Mouse (Mus musculus): ENCODE results near the gene Zzef1.
"Not testable (repeated sequence)": the region's sequence is repeated elsewhere in the genome, so short reads cannot be mapped to it uniquely, and the experiment has no call there.

The Zzef1 gene

GRCm38 (mm10) chr11:72795455-72796295 is at the start of gene Zzef1, which contains the start of gene Cyb5d2:
Zzef1 (plus strand) TSS chr11:72796226.
Cyb5d2 (minus strand) TSS chr11:72796142.
- DNase-seq (ENCODE audit: low read depth): peak; percentile 97

- peak; percentile 92 for DNase-seq (ENCODE audit: low read depth)
These were observed 44.1 kb upstream of the Zzef1 start for GRCm38 (mm10) chr11:72751956-72752355.

- no peak for DNase-seq (ENCODE audit: low read depth)
These were observed 37.7 kb upstream of the Zzef1 start for GRCm38 (mm10) chr11:72758316-72758715.

- peak; percentile 70 for DNase-seq (ENCODE audit: low read depth)
These were observed 36.4 kb upstream of the Zzef1 start for GRCm38 (mm10) chr11:72759581-72759980.

- DNase-seq (ENCODE audit: low read depth): no peak
These were observed 35.2 kb upstream of the Zzef1 start for GRCm38 (mm10) chr11:72760781-72761180.

DNA sequence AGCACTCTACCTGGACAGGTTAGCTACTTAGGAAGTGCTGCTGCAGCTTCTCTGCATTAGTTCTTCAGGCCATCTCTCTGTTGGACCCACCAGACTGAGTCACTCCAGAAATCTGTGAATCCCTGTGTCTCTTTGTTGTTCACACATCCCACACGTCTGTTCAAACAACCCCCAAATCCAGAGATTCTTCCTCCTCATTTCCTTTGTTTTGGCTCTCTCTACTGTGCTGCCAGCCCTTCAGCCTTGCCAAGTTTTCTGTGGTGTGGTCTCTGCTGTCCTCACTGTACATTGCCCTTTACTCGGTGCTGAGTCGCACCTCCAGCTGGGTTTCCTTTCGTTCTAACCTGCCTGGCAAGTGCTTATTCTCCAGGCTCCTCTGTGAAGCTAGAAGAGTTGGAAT is 31.8 kb upstream of the Zzef1 start:
- no peak for DNase-seq (ENCODE audit: low read depth)

- no peak for DNase-seq (ENCODE audit: low read depth)
These were observed 28.3 kb upstream of the Zzef1 start for GRCm38 (mm10) chr11:72767716-72768115.

DNA sequence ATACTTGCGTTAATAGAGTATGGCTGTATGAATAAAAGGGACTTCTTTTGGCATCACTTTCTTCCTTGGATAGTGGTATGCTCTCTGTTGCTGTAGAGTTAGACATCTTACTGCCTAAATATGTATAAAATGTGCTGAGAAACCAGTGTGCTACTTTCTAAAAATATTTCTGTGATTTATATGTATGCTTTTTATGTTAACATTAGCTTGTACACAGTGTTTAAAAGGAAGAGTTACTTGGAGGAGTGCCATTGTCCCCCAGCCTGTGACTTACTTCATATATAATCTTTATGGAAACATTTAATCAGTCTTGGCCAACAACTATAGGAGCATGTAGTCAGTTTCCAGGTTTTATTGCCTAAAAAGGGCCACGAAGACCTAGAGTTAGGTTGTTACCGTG is 27.0 kb upstream of the Zzef1 start:
- DNase-seq (ENCODE audit: low read depth): no peak

DNA sequence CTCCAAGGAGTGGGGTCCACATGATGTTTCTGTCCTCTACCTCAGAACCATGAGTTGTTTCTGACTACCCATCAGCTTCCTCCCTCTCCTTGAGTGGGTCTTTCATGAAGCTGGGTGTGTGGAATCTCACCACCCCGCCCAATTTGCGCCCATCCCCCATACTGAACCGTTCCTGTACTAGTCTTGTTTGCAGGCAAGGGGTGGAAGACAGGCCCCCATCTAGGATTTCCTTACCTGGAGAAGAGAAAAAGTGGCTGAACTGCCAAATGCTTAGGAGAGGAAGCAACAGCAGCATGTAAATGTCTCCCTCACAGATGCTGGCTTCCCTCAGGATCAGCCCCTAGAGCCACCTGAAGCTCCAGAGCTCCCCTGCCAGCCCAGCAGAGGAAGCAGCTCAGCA is 25.7 kb upstream of the Zzef1 start:
- no peak for DNase-seq (ENCODE audit: low read depth)

DNA sequence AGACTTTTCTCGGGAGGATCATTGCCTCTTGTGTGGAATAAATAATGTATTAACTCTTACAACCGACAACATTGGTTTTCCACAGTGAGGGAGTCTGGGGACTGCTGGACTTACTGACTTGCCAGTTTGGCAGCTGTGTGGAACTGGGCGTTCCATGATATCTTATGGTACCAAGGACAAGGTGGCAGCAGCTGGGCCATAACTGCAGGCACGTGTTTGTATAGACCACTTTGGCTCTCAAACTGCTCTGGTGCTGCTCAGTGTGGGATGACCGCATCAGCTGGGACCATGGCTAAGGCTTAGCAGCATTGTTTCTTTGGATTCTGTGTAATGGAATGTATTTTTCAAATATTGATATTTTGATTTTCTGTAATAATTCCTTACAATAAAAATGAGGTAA is 25.2 kb upstream of the Zzef1 start:
- no peak for DNase-seq (ENCODE audit: low read depth)

- DNase-seq (ENCODE audit: low read depth): peak; percentile 40
These were observed 24.6 kb upstream of the Zzef1 start for GRCm38 (mm10) chr11:72771461-72771860.

- DNase-seq (ENCODE audit: low read depth): not testable (repeated sequence)
These were observed 23.4 kb upstream of the Zzef1 start for GRCm38 (mm10) chr11:72772611-72773010.

DNA sequence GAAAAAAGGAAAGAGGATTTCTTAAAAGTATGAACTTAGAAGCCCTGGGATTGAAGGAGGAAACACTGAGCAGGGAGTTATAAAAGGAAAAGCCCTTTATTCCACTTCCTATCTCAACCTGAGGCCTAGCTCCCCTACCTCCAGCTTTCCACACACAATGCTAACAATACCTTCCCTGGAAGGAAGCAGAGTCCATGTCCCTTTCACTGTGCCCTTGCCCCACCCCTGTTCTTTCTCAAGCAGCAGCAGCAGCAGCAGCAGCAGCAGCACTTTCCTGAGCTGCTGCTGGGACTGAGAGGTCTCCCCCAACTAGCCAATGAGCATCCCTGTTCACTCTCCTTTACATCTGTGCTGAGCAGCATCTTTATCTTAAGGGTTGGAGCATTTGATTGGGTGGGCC is 17.1 kb upstream of the Zzef1 start:
- DNase-seq (ENCODE audit: low read depth): no peak

- no peak for DNase-seq (ENCODE audit: low read depth)
These were observed 13.9 kb upstream of the Zzef1 start for GRCm38 (mm10) chr11:72782103-72782502.

DNA sequence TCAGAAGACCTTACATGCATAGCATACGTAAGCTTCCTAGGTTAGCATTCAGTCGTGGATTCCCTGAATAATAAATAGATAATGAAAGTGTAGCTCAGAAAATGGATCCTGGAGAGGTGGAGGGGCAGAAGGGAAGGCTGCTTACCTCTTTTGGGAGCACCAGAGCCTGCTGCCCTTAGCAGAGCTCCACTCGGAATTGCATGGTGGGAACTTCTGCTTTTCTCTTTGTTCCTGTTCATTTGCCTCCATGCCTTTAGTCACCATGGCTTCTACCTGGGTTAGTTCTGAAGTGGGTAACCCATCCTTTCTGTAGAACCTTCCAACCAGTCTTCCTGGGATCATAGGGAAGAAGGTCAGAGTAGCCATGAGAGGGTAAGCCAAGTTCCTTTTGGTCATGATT is 13.5 kb upstream of the Zzef1 start:
- no peak for DNase-seq (ENCODE audit: low read depth)

- DNase-seq (ENCODE audit: low read depth): peak; percentile 86
These were observed 4.0 kb upstream of the Zzef1 start for GRCm38 (mm10) chr11:72792033-72792432.

- DNase-seq (ENCODE audit: low read depth): no peak
These were observed 924 bp upstream of the Zzef1 start for GRCm38 (mm10) chr11:72795149-72795454.

GRCm38 (mm10) chr11:72796296-72796687 is 266 bp downstream of the Zzef1 start:
- DNase-seq (ENCODE audit: low read depth): peak; percentile 55

DNA sequence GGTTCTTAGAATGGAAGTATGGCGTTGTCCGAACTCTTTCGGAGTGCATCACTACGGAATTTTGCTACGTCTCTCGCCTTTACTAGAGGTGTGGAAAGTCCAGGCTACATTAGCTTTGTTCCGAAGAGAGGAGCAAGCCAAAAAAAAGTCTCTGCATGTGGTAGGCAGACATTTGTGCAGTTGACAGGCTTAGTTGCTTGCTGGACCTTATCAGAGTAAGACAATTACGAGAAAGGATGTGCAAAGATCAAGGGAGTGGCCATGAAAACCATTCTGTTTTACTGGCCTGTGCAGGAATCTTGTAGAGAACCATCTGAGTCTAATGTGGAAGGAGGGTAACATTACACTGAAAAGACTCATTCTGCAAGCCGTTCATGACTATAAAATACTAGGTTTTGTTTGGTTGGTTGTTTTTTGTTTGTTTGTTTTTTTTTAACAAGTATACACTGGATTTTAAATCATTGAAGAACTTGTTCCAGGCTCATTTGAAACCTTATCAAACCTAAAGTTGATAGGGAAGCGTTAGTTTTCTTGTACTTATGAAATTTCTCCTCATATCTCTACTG is 830 bp downstream of the Zzef1 start:
- peak; percentile 8 for DNase-seq (ENCODE audit: low read depth)

DNA sequence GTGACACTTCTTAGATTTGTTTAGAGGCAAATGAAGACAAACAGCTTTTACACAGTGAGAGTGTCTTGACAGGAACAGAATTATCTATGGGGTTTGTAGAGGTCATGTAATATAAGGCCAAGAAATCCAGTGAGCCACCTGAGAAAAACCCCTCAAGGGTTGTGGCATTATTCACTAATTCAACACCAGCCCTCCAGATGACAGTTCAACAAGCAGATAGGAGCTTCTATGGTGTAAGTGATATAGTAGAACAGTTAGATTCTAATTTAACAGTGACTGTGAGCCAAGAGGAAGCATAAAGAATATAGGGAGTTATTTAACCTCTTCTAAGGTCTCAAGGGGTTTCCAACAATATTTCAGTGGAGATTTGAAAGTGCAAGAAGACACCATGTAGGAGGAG is 2.1 kb downstream of the Zzef1 start:
- DNase-seq (ENCODE audit: low read depth): no peak

DNA sequence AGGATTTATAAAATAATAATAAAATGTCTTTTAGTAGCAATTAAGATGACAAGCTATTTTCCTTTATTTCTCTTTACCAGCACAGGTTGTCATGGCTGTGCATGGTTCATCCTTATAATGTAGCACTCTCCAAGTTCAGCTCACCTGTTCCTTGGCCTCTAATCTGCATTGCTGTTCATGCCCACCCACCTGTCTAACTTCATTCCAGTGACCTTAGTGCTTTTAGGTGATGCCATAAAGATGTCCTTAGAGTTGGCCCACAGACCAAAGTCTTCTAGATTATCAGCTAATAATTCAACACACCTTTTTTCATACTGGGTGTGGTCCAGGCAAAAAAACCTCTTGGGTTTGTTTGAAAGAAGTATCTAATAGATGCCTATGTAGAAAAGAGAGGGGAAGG is 5.2 kb downstream of the Zzef1 start:
- no peak for DNase-seq (ENCODE audit: low read depth)

DNA sequence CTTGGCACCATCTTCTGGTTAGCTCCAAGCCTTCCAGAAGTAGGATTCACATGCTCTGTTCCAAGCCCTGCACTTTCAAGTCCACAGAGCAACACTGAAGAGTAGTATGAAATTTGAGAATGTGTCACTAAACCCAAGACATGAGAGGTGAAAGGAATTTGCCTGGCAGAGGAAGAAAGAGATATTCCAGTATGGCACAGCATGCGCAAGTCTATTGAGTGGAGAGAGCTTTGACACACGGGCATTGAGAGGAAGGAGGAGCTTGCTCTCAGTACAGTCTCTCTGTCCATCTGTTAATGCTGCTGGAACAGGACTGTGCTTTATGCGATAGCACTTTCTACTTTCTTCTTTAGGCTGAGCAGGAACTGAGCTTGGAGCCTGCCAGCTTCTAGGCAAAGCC is 7.0 kb downstream of the Zzef1 start:
- DNase-seq (ENCODE audit: low read depth): no peak

- peak; percentile 25 for DNase-seq (ENCODE audit: low read depth)
These were observed 8.6 kb downstream of the Zzef1 start for GRCm38 (mm10) chr11:72804586-72804985.

GRCm38 (mm10) chr11:72805232-72805631 is 9.2 kb downstream of the Zzef1 start:
- DNase-seq (ENCODE audit: low read depth): no peak
